Mouse (Mus musculus) midbrain, embryonic 13.5 days (tissue): ENCODE results near the gene Ssbp3. TPM values are rescaled to one million over a fixed set of nuclear protein-coding genes. Genes with fewer than 3 reads are reported as not detected.
A peak's percentile ranks its signal among the peaks of the same experiment; 100 is the strongest.

Experiments
- ATAC-seq: fragments of 200-750 bp; cut with Nextera tagmentation; 2 replicates; pipeline ENCODE4 v1.8.0; 2017; ENCODE audit warnings: mild to moderate bottlenecking, moderate TSS enrichment, moderate library complexity
- H3K27ac ChIP-seq: fragments of 300-500 bp; sonication (generic); 2 replicates; pipeline ENCODE4 v1.5.1; 2015; ENCODE audit warnings: inconsistent platforms, mild to moderate bottlenecking, moderate library complexity
- H3K27me3 ChIP-seq: fragments of 300-500 bp; sonication (generic); 2 replicates; pipeline ENCODE4 v1.6.1; 2015; ENCODE audit warnings: mild to moderate bottlenecking, inconsistent platforms
- H3K36me3 ChIP-seq: fragments of 300-500 bp; sonication (generic); 2 replicates; pipeline ENCODE4 v1.6.1; 2015; ENCODE audit warnings: mild to moderate bottlenecking, inconsistent platforms
- H3K4me1 ChIP-seq: fragments of 300-500 bp; sonication (generic); replicated peaks from 2 replicates; pipeline ENCODE4 v1.6.1; 2015; ENCODE audit warnings: inconsistent platforms
- H3K4me2 ChIP-seq: fragments of 300-500 bp; sonication (generic); replicated peaks from 2 replicates; pipeline ENCODE4 v1.6.1; 2015; ENCODE audit warnings: moderate library complexity, mild to moderate bottlenecking, inconsistent platforms
- H3K4me3 ChIP-seq: fragments of 300-500 bp; sonication (generic); replicated peaks from 2 replicates; pipeline ENCODE4 v1.5.1; 2015; ENCODE audit warnings: mild to moderate bottlenecking, inconsistent platforms
- H3K9ac ChIP-seq: fragments of 300-500 bp; sonication (generic); replicated peaks from 2 replicates; pipeline ENCODE4 v1.6.1; 2015; ENCODE audit warnings: mild to moderate bottlenecking, inconsistent platforms
- H3K9me3 ChIP-seq: fragments of 300-500 bp; sonication (generic); 2 replicates; pipeline ENCODE4 v1.6.1; 2016; ENCODE audit warnings: mild to moderate bottlenecking, inconsistent platforms
- WGBS: fragments of 180-500 bp; shearing (Covaris S2); methylation state at CpG from one replicate; pipeline ENCODE4 v1.1.7; 2015; 5-methylcytosine and 5-hydroxymethylcytosine counted together
- polyA plus RNA-seq: library from polyadenylated mRNA; unstranded; fragments of >200 nt; fragmentation: Nextera tagmentation; extraction: Ambion mirVana; gene quantifications from 2 replicates; pipeline ENCODE4 v1.2.1, GENCODE M21; 2015

Gene Ssbp3
- polyA plus RNA-seq, 1 experiment from 2014 or later = 229 TPM

DNA sequence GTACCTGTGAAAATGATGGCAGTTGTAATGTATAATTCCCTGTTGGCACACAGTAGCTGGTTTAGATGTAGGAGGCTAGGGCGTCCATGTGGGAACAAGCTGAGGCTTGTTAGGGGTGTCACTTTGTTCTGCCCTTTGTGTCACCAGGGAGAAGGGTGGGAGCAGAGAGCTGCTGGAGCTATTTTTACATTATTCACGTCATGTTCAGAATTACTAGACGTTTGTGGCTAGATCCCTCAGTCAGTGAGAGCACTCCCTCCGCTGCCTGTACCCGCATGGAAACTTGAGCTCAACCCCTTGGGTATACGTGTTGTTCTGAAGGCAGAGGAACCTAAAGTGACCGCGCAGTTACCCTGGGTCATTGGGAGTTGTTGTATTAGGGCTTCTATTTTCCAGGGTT is 58.4 kb downstream of the Ssbp3 start:
- H3K4me3 ChIP-seq = no peak overlapping the region
- WGBS = 72% methylated on average over 8 of the region's 8 CpGs
- H3K4me2 ChIP-seq = no peak overlapping the region
- H3K27ac ChIP-seq = peak overlapping the region; percentile 41; the same call in 1 of the 2 replicates
- no peaks in the 10 kb centered on the region for H3K9me3 ChIP-seq
- no peak overlapping the region for H3K9ac ChIP-seq
- H3K36me3 ChIP-seq = peaks cover 4% of the 10 kb centered on the region; the same call in 1 of the 2 replicates
- no peak for ATAC-seq
- H3K27me3 ChIP-seq = no peaks in the 10 kb centered on the region
- H3K4me1 ChIP-seq = peaks cover 98% of the 10 kb centered on the region

DNA sequence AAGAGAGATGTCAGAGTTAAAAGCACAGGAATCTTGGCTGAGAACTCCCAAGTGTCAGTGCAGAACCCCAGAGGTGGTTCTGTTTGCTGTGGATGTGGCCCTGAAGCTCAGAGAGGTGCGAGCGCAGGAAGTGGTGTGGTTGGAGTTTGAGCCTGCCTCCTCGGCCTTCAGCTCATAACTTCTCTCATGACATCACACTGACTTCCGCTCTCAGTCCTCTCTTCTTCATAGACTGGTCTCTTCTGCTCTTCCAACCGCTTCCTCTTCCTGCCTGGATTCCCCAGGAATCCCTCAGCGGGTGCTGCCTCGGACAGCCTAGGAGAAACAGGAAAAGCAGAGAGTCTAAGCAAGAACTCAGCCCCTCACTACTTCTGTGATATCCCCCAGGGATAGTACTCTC is 60.3 kb downstream of the Ssbp3 start:
- H3K4me1 ChIP-seq = peaks cover 99% of the 10 kb centered on the region
- H3K27me3 ChIP-seq = no peaks in the 10 kb centered on the region
- H3K4me2 ChIP-seq = no peak overlapping the region
- H3K9ac ChIP-seq = no peak overlapping the region
- 90% methylated on average over 7 of the region's 7 CpGs for WGBS
- H3K9me3 ChIP-seq = no peaks in the 10 kb centered on the region
- H3K4me3 ChIP-seq = no peak overlapping the region
- no peaks in the 10 kb centered on the region for H3K36me3 ChIP-seq
- no peak for ATAC-seq
- H3K27ac ChIP-seq = no peak overlapping the region

DNA sequence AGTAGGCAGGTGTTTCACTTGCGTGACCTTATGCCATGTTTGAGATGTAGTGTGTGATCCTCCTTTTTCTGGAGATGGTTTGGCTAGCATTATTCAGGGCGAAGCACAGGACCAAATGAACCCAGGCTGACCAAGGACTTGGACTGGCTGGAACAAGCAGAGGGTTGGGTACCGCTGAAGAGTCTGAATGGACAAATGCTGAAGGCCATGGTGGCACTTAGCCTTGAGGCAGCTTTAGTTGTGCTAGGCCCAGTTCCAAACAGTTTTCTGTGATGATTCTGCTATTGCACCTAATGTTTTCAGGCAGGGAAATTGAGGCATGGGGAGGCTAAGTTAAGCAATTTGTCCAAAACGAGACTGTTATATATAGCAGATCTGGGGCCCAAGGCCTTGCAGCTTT is 61.6 kb downstream of the Ssbp3 start:
- Histone ChIP-seq H3K4me3 (no peak overlapping the region), H3K27me3 (no peaks in the 10 kb centered on the region), H3K36me3 (no peaks in the 10 kb centered on the region), H3K9me3 (no peaks in the 10 kb centered on the region), H3K4me2 (no peak overlapping the region), H3K4me1 (peaks cover 100% of the 10 kb centered on the region), H3K27ac (0 out of 2 replicates have a peak overlapping the region, but pooled peaks have one; percentile 4), H3K9ac (no peak overlapping the region; the same call in 1 of the 2 replicates)
- ATAC-seq = no peak
- WGBS = 89% methylated on average over 4 of the region's 4 CpGs

DNA sequence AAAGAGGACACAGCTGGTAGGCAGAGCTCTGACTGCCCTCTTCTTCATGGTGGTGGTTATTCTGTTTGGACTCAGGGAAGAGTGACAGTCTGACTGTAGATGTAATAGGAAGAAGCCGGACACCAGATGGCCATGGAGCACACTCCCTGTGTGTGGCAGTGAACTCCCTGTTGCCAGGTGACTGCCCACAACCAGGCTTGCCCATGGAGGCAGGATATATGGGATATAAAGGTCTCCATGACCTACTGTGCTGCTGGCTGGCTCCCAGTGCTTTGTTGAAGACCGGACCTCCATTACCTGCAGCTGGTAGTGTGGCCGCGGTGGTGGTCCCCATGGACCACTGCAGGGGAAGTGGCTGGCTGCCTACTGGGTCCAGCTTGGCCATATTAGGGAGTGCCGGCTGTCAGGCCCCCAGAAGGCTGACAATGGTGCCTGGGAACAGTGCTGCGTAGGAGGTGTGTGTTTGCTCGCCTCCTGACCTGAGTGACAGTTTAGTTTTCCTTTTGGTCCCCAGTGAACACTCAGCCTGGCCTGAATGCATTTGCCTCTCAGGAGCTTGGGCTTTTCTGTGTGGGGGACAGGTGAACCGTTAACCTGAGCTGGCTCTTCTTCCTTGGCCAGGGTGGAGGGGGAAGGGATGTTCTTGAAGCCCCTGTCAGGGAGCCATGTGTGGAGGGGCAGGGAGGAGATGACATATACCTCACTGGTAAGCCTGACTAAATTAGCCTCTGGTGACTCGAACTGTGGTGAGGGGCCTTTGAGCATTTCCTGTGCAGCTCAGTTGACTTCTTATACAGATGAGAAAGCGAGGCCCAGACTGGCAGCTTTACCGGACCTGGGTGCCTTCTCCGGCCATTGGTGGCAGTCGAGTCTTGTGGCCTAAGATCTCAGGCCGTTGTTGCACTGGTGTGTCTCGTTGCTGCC is 62.2 kb downstream of the Ssbp3 start:
- Histone ChIP-seq H3K27me3 (no peaks in the 10 kb centered on the region), H3K4me2 (no peak overlapping the region), H3K9ac (no peak overlapping the region; the same call in 1 of the 2 replicates), H3K4me1 (peaks cover 100% of the 10 kb centered on the region), H3K36me3 (no peaks in the 10 kb centered on the region), H3K9me3 (no peaks in the 10 kb centered on the region), H3K27ac (0 out of 2 replicates have a peak overlapping the region, but pooled peaks have one; percentile 4), H3K4me3 (no peak overlapping the region)
- 72% methylated on average over 15 of the region's 15 CpGs for WGBS
- peak; percentile 38; the same call in 1 of the 2 replicates for ATAC-seq

DNA sequence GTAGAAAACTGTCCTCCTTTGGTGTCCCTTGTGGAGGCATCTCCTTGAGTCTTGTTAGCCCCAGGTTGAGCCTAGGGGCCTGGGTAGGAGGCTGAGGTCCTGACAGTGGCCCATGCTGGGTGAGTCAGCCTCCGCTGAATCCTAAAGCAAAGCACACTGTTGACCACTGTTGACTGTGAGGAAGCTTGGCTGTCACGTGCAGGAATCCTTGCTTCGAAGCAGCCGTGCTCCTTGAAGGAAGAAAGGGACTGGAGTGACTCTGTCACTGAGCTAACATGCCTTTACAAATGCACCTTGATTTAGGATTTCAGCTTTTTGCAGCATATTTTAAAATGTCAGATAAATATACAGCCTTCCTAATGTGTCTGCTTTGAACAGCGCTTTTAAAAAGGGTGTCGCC is 64.8 kb downstream of the Ssbp3 start:
- H3K4me2 ChIP-seq = no peak overlapping the region
- no peaks in the 10 kb centered on the region; the same call in 1 of the 2 replicates for H3K36me3 ChIP-seq
- H3K27me3 ChIP-seq = no peaks in the 10 kb centered on the region
- H3K27ac ChIP-seq = no peak overlapping the region; the same call in 1 of the 2 replicates
- no peak overlapping the region for H3K4me3 ChIP-seq
- 64% methylated on average over 6 of the region's 6 CpGs for WGBS
- ATAC-seq = no peak
- H3K9ac ChIP-seq = 0 out of 2 replicates have a peak overlapping the region, but pooled peaks have one; percentile 28
- no peaks in the 10 kb centered on the region for H3K9me3 ChIP-seq
- H3K4me1 ChIP-seq = peaks cover 100% of the 10 kb centered on the region

DNA sequence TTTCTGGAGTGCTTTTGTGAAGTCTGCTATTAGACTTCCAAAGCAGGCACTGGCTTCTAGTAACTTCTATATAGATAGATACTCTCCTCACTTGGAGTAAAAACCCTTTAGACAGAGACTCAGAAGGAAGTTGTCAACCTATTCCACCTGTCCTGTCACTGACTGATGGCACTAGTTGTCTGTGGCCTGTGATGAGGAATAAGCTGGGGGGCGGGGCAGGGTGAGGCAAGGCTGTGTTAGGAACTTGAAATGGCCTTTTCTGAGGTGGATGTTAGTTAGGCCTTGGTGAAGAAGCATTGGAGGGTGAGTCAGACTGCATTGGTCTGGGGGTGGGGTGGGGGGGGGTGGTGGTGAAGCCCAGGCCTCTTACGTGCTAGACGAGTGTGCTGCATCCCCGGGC is 65.4 kb downstream of the Ssbp3 start:
- no peak overlapping the region for H3K4me3 ChIP-seq
- H3K27ac ChIP-seq = peak overlapping the region; percentile 85
- WGBS = 36% methylated on average over 4 of the region's 4 CpGs
- no peak for ATAC-seq
- H3K4me1 ChIP-seq = peaks cover 100% of the 10 kb centered on the region
- no peak overlapping the region for H3K4me2 ChIP-seq
- no peaks in the 10 kb centered on the region for H3K27me3 ChIP-seq
- H3K36me3 ChIP-seq = no peaks in the 10 kb centered on the region; the same call in 1 of the 2 replicates
- no peak overlapping the region; the same call in 1 of the 2 replicates for H3K9ac ChIP-seq
- no peaks in the 10 kb centered on the region for H3K9me3 ChIP-seq

DNA sequence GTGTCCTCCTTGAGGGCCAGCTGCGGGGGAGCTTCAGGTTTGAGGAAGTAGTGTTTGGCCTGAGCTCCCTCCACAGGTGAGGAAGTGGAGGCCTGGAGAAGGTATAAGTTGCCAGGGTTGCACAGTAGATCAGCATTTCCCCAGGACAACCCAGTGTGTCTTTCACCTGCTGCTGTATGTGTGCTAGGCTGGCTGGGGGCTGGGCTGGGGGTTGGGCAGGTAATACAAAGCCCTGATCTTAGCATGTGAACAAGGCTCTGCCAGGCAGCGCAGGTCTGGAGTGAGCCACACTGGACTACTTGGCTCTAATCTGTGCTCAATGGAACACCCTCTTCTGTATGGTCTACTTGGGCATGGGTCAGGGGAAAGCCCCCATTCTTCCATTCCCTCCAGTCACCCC is 66.1 kb downstream of the Ssbp3 start:
- no peak for ATAC-seq

DNA sequence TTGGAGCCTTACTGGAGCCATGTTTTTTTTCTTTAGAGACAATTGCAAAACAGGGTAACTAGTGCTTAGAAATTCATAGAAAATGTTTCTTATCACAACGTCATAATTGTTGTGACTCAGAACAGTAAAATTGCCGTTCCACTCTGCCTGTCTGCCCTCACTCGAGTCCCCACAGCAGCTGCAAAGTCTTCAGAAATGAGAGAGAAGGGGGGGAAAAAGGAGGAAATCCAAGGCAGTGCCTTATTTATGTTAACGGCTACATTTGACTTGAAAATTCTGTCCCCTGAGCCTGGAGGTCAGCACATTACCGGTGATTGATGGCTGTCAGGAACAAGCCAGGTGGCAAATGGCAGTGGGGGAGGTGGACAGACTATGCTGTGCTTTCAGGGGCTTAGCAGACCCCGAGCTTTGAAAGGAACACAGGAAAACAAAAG is 66.7 kb downstream of the Ssbp3 start:
- Histone ChIP-seq H3K36me3 (peaks cover 5% of the 10 kb centered on the region), H3K27me3 (no peaks in the 10 kb centered on the region), H3K4me2 (peak overlapping the region; percentile 15; the same call in 1 of the 2 replicates), H3K4me3 (no peak overlapping the region), H3K9me3 (no peaks in the 10 kb centered on the region), H3K27ac (peak overlapping the region; percentile 85), H3K9ac (peak overlapping the region; percentile 5; the same call in 1 of the 2 replicates), H3K4me1 (peaks cover 99% of the 10 kb centered on the region)
- peak; percentile 10; the same call in 1 of the 2 replicates for ATAC-seq
- WGBS = 10% methylated on average over 6 of the region's 6 CpGs

More for the DNA sequence above, 66.1 kb downstream of the Ssbp3 start:
- H3K9ac ChIP-seq = peak overlapping the region; percentile 29; the same call in 1 of the 2 replicates
- peak overlapping the region; percentile 85 for H3K27ac ChIP-seq
- H3K4me3 ChIP-seq = no peak overlapping the region
- H3K36me3 ChIP-seq = peaks cover 2% of the 10 kb centered on the region
- H3K27me3 ChIP-seq = no peaks in the 10 kb centered on the region
- 56% methylated on average over 2 of the region's 2 CpGs for WGBS
- H3K4me1 ChIP-seq = peaks cover 100% of the 10 kb centered on the region
- no peaks in the 10 kb centered on the region for H3K9me3 ChIP-seq
- H3K4me2 ChIP-seq = peak overlapping the region; percentile 15

DNA sequence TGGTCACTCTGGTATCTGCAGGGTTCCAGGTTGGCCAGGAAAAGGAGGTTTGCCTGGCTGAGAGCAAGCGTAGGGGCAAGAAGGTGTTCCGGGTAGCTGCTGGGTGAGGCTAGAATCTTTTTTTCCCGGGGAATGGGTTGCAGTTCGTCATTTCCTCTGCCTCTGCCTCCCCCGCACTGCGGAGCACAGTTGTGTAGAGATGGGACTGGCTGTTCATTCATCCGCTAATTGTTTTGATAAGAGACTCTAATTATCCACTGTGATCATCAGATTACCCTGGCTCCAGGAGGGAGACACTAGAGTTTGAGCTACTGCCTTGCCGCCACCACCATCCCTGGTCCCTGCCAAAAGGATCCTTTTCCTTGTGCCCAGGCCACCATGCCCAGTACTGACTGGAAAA is 67.9 kb downstream of the Ssbp3 start:
- Histone ChIP-seq H3K27me3 (no peaks in the 10 kb centered on the region), H3K9ac (peak overlapping the region; percentile 29; the same call in 1 of the 2 replicates), H3K9me3 (no peaks in the 10 kb centered on the region), H3K27ac (peak overlapping the region; percentile 85), H3K4me2 (no peak overlapping the region), H3K4me1 (peaks cover 99% of the 10 kb centered on the region), H3K4me3 (no peak overlapping the region), H3K36me3 (peaks cover 5% of the 10 kb centered on the region)
- WGBS = 41% methylated on average over 8 of the region's 8 CpGs
- ATAC-seq = no peak

DNA sequence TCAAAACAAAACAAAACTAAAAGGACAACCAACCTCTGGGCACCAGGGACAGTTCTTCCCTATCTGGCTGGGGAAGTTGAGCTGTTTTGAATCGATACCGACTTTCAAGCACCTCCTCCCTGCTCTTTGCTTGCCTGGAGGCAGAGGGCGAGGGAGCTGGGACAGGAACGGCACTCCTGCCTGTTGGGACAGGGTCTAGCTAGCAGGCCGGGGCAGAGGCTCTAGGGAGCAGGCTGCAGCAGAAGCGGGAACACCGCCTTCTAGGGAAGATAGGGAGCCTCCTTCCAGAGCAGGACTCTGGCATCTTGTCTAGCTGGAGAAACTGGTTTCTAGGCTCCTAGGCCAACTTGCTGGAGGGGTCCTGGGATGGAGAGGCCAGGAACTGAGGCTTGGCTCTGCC is 70.2 kb downstream of the Ssbp3 start:
- WGBS = 40% methylated on average over 7 of the region's 7 CpGs
- Histone ChIP-seq H3K9ac (no peak overlapping the region), H3K4me2 (no peak overlapping the region), H3K9me3 (no peaks in the 10 kb centered on the region), H3K4me3 (no peak overlapping the region), H3K4me1 (peaks cover 99% of the 10 kb centered on the region), H3K27me3 (no peaks in the 10 kb centered on the region), H3K36me3 (peaks cover 5% of the 10 kb centered on the region), H3K27ac (no peak overlapping the region)
- no peak for ATAC-seq

DNA sequence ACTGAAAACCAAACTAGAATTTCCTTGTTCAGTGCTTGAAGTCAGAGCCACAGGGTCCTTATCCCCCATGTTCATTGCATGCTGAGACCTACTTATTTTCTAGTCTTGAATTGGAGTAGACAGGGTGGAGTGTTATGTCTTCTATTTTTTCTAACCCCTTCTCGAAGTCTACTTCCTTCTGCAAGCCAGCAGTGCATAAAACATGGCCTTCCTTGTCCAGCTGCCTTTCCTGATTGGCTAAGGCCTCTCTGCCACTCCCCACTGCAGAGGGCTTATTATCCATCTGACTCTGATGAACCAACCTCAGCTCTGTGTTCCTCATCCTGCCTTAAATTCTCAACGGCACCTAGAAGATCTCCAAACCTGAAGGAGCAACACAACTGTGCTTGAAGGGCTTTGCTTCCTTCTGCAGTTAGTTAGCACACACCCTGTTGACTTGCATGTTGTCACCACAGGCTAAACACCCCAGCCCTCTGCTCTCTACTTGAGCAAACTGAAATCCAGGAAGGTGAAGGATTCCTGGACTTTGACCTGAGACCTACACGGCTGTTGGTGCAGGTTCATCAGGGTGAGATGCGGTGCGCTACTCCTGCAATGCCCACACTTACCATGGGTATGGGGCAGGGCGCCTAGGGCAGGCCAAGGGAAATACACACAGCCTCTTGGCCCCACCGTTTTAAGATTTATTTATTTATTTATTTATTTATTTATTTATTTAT is 71.0 kb downstream of the Ssbp3 start:
- Histone ChIP-seq H3K9me3 (no peaks in the 10 kb centered on the region), H3K9ac (no peak overlapping the region), H3K27me3 (no peaks in the 10 kb centered on the region), H3K36me3 (peaks cover 5% of the 10 kb centered on the region), H3K27ac (no peak overlapping the region), H3K4me3 (no peak overlapping the region), H3K4me2 (no peak overlapping the region), H3K4me1 (peaks cover 99% of the 10 kb centered on the region)
- 91% methylated on average over 7 of the region's 7 CpGs for WGBS
- no peak for ATAC-seq
